Mouse (Mus musculus): ENCODE results near the gene Slc25a12.

The Slc25a12 gene

DNA sequence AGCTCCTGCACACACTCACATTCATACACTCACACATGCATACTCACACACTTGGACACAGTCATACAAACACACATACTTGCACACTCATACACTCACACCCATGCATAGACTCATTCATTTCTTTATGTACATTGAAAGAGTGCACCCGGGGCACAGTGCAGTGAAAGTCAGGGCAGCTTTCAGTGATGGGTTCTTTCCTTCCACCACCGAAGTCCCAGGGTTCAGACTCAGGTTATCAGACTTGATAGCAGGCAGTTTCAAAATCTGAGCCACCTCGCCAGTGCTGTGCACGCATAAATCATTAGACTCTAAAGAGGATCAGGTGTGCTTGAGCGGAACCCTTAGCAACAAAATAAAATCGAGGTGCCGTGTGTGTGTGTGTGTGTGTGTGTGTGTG, 17.4 kb downstream of the Slc25a12 start:
- no peak for DNase-seq (ENCODE audit: low spot score)

DNA sequence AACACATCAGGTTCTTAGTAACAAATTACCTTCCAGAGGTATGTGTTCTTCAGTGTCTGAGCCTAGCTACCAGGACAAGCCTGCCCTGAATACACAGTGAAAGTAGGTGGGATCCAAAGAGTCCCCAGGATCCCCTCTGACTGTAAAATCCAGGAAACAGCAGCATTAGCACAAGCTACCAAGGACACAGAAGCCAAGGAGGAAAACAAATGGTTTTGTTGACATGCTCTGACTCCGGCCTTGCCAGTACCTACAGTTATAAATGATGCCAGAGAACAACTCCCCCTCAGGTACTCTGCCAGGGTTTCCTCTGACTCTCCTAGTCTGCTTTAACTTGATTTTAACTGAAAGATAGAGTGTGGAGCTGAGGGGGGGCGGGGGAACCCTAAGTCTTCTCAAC, 18.0 kb downstream of the Slc25a12 start:
- no peak for DNase-seq (ENCODE audit: low spot score)

DNA sequence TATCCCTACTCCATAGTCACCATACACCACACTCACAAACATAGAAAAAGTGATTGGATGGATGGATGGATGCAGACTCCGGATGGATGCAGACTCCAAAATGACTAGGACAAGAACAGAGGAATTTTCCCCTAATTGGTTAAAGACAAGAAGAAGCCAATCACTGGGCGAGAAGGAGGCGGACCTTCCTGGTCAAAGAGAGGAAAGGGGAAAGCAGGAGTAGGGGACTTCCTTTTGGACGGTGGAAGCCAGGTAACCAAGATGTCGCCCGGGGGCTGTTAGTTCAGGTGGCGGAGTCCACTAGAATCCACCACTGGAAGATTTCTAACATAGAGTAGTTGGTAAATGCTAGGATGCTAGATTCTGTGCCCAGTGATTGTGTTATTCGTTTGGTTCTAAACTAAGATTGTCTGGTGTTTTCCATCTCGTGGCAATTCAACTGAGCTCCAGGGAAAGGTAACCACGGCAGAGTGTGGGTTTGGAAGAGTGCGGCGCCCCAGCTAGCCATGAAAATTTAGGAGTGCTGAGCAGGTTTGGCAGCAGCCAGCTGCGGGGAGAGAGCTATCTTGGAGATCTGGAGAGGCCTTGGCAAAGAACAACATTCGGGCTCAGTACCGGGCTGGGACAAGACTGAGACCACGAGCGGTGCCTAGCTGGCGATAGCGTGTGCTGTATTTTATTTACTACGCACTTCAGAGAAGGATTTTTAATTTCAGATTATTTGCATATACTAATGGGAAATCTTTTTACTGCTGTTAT, 19.6 kb downstream of the Slc25a12 start:
- no peak for DNase-seq (ENCODE audit: low spot score)

DNA sequence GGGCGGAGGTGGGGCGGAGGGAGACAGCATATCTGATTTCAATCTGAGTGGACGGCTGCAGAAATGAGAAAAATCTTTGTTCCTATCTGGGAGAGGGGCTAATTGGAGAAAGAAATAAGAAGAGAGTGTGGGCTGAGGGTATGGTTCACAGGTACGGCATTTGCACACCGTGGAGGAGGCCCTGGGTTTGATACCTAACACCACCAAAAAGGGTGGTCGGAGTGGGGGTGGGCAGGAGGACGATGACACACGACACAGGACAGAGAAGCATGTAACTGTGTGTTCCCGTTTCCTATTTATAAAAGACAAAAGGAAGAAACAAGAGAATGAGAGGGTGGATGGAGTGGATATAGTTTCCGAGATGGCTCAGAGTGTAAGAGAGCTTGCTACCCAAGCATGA, 20.4 kb downstream of the Slc25a12 start:
- no peak for DNase-seq (ENCODE audit: low spot score)

DNA sequence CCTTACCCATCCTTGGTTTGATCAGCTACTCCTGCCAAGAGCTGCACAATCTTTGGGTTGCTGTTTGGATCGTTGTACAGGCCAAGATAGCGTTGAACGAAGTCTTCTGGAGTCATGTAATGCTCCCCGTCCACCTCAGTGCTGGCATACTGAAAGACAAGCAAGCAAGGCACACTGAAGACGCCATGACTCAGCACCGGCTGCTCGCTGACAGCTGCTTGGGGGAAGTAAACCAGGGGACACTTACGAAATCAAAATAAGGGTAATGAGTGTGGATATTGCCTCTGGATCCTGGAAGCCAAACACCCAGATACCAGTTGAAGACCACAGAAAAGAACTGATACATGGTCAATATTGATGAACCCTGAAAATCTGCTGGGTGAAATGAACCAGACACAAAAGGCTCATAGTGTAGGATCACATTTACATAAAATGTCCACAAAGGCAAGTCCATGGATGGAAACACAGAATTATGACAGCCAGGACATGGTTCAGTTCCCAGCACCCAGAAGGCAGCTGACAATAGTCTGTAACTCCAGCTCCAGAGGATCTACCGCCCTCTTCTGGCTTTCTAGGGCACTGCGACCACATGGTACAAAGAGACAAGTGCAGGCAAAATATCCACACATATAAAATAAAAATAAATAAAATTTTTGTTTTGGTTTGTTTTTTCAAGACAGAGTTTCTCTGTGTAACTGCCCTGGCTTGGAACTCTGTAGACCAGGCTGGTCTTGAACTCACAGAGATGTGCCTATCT, 23.5 kb downstream of the Slc25a12 start:
- no peak for DNase-seq (ENCODE audit: low spot score)

DNA sequence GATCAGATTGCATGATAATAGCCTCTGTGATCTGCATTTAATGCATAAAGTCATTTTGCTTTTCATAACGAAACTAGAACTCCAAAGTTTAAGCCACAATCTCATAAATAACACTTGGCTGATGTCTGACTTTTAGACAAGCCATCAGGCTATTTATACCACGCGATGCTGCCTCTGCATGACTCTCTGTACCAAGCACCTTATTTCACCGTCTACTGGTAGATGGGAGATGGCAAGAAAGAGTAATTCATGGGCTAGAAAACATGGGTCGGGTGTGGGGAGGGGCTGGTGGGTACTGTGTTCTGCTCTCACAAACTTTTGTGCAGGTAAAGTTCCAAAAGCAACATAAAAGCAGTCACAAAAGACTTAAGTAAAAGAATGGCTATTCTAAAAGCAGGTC, 27.4 kb downstream of the Slc25a12 start:
- DNase-seq (ENCODE audit: low spot score), result no peak

DNA sequence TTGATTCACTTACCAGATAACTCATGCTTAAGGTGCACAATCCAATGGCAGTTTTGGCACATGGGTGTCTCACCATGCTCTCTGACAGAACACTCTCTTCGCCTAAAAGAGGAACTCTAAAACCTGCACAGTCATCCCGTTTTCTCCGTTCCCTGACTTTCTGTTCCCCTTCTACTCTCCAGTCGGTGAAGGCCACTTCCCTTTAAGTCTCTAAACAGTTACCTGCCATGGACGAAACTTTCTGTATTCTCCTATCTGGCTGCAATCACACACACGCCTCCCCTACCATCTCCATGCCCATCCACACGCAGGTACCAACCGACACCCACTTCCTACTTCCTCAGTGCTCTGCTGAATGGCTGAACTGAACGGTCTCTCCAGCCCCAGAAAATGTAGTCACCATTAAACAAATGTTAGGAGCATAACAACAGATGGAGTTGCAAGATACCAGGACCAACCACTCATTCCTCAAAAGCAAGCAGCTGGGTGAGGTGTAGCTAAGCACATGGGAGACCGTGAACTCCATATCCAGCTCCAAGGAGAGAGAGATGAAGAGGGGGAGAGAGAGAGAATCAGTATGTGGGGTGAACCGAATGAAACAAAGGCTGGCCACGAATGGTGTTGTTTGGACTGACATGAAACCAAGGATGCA, 29.3 kb downstream of the Slc25a12 start:
- no peak for DNase-seq (ENCODE audit: low spot score)

DNA sequence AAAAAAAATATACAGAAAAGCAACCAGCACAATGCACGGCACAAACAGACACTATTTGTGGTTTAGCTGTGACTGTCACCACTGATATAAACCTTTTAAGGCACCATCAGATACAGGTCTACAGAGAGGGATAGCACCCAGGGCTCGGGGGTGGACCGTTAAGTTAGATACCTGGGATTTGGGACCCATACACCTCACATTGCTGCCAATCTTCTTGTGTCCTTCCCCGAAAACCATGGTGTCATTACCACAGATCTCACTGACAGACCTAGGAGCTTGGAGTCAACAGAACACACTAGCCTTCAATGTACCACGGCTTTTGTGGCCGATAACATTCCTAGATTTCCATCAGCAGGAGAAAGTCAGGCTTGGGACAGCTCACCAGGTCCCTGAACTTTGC, 30.9 kb downstream of the Slc25a12 start:
- no peak for DNase-seq (ENCODE audit: low spot score)

DNA sequence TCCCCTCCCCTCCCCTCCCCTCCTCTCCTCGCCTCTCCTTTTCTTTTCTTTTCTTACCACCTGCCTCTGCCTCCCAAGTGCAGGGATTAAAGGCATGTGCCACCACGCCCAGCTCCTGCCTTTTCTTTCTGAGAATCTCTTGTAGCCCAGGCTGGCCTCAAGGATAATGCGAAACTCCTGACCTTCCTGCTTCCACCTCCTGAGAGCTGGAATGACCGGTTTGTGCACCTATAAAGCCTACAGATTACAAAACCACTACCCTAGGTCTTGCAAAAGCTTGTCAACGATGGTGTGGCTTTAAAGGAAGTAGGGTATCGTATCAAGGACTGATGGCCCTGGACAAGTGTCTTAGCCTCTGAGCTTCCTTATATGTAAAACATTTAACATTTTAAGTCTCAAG, 31.3 kb downstream of the Slc25a12 start:
- no peak for DNase-seq (ENCODE audit: low spot score)

DNA sequence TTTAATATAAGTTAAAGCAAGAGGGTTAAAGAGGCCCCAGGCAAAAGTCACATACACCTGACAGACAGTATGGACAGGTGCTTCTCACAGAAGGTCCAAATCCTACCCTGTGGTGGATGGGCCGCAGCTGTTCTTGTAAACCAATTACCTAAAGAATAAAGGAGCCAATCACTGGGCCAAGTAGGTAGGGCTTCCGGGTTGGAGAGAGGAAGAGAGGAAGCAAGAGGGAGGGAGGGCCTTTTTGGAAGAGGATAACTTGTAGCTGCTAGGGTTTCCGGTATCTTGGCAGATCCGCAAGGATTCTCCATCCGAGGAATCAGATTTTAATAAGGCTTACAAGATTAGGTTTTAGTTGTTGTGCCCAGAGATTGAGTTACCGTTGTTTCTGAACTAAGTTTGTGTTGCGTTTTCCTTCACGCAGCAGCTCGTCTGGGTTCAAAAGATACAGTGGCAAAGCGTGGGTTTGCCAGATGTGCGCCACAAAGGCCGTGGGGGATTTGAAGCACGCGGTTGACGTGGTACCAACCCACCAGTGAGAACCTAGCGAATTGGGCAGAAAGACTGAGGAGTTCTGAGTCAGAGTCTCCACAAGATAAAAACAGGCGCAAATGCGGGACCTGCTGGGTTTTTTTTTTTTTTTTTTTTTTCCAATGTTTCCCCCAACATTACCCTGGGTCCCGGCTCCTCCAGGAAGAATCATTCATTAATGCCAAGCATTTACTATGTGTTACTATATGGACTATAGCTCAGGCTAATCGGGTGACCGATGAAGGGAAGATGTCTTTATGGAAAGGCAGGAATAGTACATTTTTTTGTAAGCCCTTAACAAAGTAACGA, 33.3 kb downstream of the Slc25a12 start:
- DNase-seq (ENCODE audit: low spot score), result no peak

DNA sequence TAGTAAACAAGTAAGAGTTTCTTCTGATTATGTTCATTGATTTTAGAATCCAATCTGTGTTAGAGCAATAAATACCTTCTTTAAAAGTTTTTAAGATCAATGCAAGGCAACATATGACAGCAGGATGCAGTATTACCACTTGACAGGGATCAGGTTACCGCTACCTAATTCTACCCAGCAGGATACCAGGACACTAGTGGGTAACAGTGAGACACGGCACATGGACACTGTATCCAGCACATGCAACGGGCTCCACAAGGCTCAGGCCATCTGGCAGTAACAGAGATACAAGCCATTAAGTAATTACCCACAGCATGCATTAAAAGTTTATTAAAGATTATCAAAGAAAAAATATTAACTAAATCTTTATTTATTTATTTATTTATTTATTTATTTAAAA, 37.8 kb downstream of the Slc25a12 start:
- DNase-seq (ENCODE audit: low spot score), result no peak

DNA sequence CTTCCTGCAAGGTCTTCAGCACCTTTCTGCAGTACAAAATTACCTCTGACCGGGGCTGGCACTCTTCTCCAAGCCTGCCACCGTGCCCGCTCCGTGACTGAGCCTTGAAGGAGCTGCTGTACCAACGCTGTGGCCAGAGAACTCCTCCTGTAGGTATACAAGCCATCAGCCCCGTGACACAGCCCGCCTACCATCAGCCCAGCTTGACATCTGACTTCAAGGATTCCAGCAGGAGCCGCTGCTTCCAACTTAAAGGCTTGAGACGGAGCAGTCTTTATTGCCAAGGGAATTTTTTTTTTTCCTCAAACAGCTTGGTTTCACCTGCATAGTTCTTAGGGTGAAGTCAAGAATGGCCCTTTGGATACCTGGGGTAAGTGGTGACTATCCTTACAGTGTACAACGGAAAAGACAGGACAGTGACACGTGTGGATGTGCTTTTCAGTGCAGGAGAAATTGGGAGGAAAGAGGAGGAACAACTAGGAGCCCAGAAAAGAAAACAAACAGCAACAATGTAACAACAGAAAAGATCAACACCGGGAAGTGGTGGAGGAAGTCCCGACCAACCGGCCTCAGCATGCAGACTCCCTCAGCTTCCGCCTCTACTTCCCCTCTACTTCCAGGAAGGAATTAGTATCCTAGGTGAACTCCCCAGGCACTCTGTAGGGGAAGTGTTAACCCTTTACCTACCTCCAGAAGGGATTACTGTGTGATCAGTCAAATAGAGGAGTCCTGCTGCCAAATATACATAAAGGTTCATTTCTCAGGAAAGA, 39.0 kb downstream of the Slc25a12 start:
- DNase-seq (ENCODE audit: low spot score), result no peak

DNA sequence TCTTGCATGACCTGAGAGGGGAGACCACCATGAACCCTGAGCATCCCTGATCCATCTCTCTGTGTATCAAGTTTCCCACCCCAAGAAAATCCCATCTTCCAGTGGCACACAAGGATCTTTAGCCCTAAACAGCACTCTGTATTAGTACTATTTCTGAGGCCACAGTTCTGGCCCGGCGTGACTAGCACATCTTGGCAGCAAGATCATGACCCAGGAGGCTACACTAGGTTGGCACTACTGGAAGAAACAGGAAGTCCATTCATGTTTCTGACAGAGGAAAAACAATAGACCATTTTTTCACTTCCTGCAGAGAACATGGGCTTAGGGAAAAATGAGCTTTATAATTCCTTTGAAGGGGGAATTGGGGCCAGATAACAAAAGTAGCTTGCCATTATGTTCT, 39.8 kb downstream of the Slc25a12 start:
- DNase-seq (ENCODE audit: low spot score), result no peak

DNA sequence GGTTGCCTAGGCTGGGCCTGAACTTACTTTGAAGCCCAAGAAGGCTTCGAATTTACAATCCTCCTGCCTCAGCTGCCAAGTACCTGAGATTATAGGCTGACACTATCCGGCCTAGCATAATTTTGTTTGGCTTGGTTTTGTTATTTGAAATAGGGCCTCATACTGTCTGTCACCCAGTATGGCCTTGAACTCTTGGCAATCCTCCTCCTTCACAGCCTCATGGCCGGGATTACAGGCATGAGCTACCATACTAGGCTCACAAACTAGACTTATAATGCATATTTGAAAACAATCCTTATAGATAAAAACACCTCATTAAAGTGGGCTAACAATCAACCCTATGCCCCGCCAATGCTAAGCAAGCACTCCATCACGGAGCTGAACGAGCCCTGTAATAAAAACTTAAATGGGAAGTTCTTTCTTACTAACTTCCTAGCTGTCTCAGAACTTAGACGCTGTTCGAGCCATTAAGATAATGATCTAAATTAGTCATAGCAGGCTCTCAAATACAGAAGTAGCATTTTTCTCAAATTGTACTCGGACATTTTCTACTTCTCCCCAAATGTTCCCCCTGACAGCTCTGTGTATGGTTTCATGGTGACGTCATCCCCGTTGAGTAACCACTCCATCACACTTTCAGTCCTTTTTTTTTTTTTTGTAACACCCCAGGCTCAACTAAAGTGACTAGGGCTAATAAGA, 40.6 kb downstream of the Slc25a12 start:
- DNase-seq (ENCODE audit: low spot score), result no peak

DNA sequence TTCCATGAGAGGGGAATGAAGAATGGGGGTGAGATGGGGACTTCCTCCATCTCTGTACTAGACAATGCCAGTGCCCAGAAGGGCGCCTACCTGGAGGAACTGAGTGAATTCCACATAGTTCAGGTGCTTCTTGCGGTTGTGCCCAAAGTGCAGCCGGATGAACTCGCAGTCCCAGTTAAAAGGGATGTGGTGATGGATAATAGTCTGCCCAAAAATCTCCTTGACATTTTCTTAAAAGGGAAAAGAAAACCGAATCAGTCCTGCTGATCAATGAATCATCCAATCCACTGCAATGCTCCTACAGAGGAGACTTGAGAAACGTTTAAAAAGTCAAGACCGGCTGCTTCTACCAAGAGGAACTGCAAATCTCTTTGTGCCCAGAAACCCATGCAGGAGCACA, 43.7 kb downstream of the Slc25a12 start:
- DNase-seq (ENCODE audit: low spot score), result no peak

DNA sequence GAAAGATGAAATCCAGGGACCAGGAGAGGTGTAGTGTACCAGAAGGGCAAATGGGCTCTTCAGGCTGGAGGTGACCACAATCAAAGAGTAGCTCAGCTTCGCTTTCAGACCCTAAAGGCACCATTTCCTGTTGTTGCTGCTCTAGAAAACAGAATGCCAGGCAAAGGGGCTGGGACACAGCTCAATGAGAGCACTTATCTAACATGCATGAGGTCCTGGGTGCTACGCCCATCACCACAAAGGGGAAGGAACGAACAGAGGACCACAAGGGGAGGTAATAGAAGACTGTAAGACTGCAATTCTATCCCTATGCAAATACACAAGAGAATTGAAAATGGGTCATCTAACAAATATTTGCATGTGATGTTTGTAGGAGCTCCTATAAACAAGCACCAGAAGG, 46.1 kb downstream of the Slc25a12 start:
- no peak for DNase-seq (ENCODE audit: low spot score)

DNA sequence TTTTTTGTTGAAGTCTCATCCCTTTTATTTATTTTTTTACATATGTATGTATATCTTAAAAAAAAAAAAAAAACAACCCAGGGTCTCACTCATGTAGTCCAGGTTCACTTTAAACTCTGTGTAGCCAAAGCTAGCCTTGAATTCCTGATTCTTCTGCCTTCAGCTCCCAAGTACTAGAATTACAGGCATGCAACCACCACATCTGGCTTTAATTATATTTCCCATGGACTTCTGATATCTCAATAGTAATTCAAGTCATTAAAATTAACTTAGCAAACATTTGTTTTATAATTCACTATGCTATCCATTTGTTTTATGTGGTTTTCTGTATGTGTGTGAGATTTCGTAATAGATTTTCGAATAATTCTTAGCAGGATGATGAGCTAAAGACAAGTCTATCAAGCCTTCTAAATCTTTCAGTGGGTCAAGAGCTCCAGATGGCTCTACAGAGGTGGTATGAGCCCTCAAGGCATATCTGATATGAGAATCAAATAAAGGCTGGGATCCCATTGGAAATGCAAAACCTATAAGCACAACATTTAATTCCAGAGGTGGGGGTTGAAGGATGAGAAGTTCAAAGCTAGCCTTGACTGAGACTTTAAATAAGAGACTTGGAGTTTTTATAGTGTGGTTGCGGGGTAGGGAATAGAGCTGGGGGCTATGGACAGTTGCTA, 51.3 kb downstream of the Slc25a12 start:
- DNase-seq (ENCODE audit: low spot score), result no peak

DNA sequence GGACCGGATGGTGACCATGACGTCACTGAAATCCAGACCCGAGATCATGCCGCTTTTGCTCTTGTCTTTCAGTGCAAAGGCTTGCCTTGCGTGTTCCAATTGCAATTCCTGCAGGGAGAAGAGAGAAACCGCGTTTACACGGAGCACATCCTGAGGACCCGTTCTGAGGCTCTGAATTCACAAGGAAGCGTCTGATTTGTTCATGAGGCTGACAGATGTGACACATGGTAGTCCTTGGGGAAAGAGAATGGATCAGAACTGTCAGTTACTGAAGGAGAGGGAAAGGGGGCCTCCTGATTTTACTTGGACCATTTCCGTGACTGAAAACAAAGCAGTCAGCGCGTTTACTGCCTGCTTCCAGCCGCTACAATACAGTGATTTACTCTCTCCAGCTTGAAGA, 52.5 kb downstream of the Slc25a12 start:
- DNase-seq (ENCODE audit: low spot score), result no peak

DNA sequence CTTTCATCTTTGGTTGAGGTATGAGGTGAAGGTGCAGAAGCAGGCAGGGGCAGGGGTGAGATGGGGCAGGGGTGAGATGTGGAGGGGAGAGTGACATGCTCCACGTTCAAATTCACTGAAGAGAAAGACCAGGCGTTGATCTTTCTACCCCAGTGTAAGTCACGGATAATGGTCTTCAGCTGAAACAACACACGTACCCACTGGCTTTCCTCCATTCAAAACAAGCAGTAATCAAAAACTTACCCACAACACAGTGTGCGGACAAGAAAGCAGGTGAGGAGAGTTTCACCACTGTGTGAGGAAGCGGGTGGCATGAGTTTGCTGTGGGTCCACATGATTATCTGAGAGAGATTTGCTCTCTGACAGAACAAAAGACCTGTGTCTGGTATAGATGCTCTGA, 53.5 kb downstream of the Slc25a12 start:
- DNase-seq (ENCODE audit: low spot score), result no peak

DNA sequence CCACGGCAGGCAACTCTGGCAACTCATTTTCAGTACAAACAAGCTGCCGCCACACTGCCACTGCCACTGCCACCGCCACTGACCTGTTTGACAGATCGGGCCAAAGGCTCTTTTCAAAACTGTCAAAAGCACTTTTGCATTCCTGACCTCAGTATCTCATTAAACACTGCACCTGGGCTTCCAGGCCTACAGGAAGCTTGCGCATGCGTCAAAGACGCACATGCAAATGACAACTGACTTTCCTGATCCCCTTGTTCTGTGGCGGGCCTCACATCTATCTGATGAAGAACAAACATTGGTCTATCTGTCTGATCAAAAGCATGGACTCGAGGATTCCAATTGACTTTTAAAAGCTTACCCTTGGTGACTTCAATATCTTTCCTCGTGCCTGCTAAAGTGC, 55.5 kb downstream of the Slc25a12 start:
- no peak for DNase-seq (ENCODE audit: low spot score)

Measured in urinary bladder, postnatal 14 days (tissue).